Mouse (Mus musculus) T-helper 17 cell (primary cell): ENCODE results near the gene Tnfrsf4.

ENCODE experiments used
- in situ Hi-C, 2 experiments: fragments of 300-600 bp; cut with MboI, MseI; formaldehyde crosslinking; loops; 1 replicate in 1 of 2; 2 replicates in 1 of 2; pipeline ENCODE4 v1.15.1; 2025; ENCODE audit warnings: high pct_unique_total_duplicates in 2 of 2

The Tnfrsf4 gene

DNA sequence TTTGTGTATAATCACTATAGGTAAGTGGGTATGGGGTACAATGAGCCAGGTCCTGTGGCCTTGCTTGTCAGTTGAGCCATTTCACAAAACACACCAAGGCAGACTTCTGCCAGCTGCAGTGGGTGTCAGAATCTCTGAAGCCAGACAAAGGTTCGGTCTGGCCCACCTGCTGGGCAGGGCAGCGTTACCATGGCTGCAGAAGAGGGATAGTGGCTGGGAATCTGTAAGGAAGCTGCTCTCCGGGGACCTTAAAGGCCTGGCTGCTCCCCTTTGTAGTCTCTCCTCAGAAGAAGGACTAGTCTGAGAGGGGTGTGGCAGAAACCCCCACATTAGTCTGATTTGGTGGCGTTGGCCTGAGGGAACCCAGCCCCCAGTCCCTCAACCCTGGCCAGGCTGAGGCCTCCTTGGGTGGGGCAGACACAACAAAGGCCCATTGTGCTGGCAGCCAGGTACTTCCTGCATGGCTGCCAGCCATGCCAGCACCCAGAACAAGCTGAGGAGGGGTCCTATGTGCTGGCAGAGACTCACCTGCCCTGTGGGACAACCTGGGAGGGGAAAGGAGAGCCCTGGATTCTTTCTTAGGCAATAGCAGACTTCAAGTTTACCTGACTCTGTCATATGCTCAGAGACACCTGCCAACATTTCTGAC lies 50.3 kb downstream of the Tnfrsf4 start:
- in situ Hi-C loops, result no loop called here

DNA sequence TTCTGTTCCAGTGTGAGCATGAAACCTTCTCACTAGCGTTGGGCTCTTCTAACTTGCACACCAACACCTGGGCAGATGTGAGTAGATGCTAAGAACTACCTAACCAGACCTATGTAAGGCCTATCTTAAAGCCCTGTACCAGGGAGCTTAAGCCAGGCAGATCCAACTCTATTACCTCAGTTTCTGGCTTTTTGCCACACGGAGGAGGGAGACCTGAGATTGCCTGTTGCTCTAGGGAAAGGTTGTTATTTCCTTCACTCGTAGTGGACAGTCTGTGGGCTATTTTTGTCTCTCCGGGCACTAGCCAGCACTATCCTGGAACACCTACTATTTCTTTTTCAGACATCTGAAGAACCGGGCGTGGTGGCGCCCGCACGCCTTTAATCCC lies 50.9 kb downstream of the Tnfrsf4 start:
- in situ Hi-C loops, result no loop called here

DNA sequence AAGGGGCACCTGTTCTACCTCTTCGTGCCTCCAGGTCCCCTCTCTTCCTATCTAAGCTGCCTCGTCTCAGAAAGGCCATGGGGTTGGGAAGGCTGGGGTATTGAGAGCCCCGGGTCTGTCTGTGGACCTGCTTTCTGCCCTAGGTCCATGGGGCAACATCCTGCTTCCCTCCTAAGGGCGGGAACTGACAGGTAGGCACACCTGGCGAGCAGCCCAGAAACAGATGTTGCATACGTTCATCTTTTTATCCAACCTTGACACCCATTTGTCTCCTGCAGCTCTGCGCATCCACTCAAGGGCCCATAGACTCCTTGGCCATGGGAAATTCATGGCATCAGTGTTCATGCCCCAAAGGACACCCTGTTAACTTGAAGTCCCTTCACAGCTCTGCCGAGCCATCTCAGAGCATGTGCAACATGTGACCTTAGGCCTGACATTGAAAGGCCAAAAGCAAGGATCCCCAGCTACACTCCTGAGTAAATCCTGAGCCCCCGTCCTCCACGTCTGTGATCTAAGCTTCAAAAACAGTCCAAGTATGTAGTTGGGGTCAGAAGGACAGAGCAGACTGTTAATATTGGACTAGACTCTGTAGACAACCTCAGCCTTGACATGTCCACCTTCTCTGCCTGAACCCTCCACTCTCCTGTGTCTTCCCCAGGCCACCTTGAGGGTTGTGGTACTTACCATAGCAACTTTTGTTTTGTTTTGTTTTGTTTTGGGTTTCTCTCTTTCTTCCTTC lies 51.7 kb downstream of the Tnfrsf4 start:
- in situ Hi-C loops, result no loop called here
